Comparison of ENCODE assay signal across 8 mouse cellular contexts in the genomic region with DNA sequence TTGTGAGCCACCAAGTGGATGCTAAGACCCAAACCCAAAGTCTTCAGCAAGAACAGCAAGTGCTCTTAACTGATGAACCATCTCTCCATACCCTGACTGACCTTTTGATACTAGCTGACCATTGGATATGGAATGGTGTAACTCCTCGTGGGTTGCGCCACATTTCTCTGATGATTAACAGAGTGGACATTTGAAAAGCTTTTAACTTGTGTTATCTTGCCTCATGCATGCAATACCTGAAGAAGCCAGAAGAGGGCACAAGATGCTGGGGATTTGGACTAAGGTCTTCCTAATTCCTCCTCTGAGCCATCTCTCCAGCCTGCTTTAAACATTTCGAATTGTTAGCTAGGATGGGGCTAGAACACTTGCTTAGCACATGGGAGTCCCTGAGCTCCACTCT. TPM values are rescaled to one million over a fixed set of nuclear protein-coding genes. Genes with fewer than 3 reads are reported as not detected.
DNase-seq lines count a peak whose midpoint lies in the region; ATAC-seq and TF ChIP-seq lines count a peak whose summit lies in the region.

No protein-coding gene starts in this region.

- H3K9ac ChIP-seq in midbrain, embryonic 14.5 days (replicated peaks; ENCODE audit: low read length) = no peak overlapping the region
- no peak overlapping the region for H3K9ac ChIP-seq in midbrain, embryonic 13.5 days (replicated peaks)
- H3K9ac ChIP-seq in liver, embryonic 12.5 days = no peak overlapping the region

- intact Hi-C loops in heart, postnatal 10 days (cut with DNase I) = loop anchor here (2.0 kb wide), 1 partner anchor 126 kb away; no protein-coding TSS in a partner anchor

- H3K27ac ChIP-seq in midbrain, embryonic 14.5 days (replicated peaks; ENCODE audit: low read depth, low read length) = no peak overlapping the region
- no peak overlapping the region for H3K27ac ChIP-seq in midbrain, embryonic 13.5 days
- no peak overlapping the region for H3K27ac ChIP-seq in liver, embryonic 12.5 days

- CTCF ChIA-PET in Patski (lab: Charles Lee) = interaction anchor here (0.9 to 2.9 kb wide), 18 partner anchors 14 to 132 kb away, joined by 3 to 23 read pairs (median 4); partner anchors contain the start of genes Aaed1 and Habp4

- H3K9me3 ChIP-seq in midbrain, embryonic 14.5 days (ENCODE audit: control insufficient read depth, low read length) = no peaks in the 10 kb centered on the region
- H3K9me3 ChIP-seq in midbrain, embryonic 13.5 days = no peaks in the 10 kb centered on the region
- H3K9me3 ChIP-seq in liver, embryonic 12.5 days (replicated peaks) = no peaks in the 10 kb centered on the region

- no peak overlapping the region for H3K4me3 ChIP-seq in midbrain, embryonic 14.5 days (replicated peaks; ENCODE audit: low read depth, low read length)
- H3K4me3 ChIP-seq in midbrain, embryonic 13.5 days (replicated peaks) = no peak overlapping the region
- H3K4me3 ChIP-seq in liver, embryonic 12.5 days = no peak overlapping the region

- H3K27me3 ChIP-seq in midbrain, embryonic 14.5 days (ENCODE audit: control insufficient read depth, insufficient read depth, low read length) = no peaks in the 10 kb centered on the region
- no peaks in the 10 kb centered on the region for H3K27me3 ChIP-seq in midbrain, embryonic 13.5 days
- H3K27me3 ChIP-seq in Patski = no peaks in the 10 kb centered on the region
- no peaks in the 10 kb centered on the region for H3K27me3 ChIP-seq in liver, embryonic 12.5 days (replicated peaks)

- ATAC-seq in midbrain, embryonic 14.5 days (ENCODE audit: low FRiP score, low TSS enrichment) = no peak
- ATAC-seq in midbrain, embryonic 13.5 days = no peak
- peak; percentile 69 for ATAC-seq in Patski
- peak; percentile 30; the same call in 1 of the 2 replicates for ATAC-seq in liver, embryonic 12.5 days

- POLR2A ChIA-PET in Patski (lab: Charles Lee) = no interaction called here

- in situ Hi-C loops in Patski (cut with MboI; ENCODE audit: low pct_unique_long_range_greater_than_20kb) = loop anchor here (5.0 kb wide), 1 partner anchor 126 kb away; no protein-coding TSS in a partner anchor

- peak; percentile 54 for DNase-seq in midbrain, embryonic 14.5 days
- DNase-seq in Patski (ENCODE audit: low read depth, low spot score) = no peak
- peak; percentile 69 for DNase-seq in cerebellum, adult 9-10 months
- peak; percentile 56 to 76 for DNase-seq in heart, postnatal 10 days
- peak; percentile 44 to 66 for DNase-seq in right cerebral cortex, adult 2 months (ENCODE audit: low spot score in 2 of 2)
- no peak for DNase-seq in ovary, postnatal 10 days (ENCODE audit: low spot score)

- no peak overlapping the region for H3K4me2 ChIP-seq in midbrain, embryonic 14.5 days (ENCODE audit: low read length)
- no peak overlapping the region for H3K4me2 ChIP-seq in midbrain, embryonic 13.5 days (replicated peaks)
- H3K4me2 ChIP-seq in liver, embryonic 12.5 days = no peak overlapping the region

- peak; percentile 78 for TF ChIP-seq CTCF in Patski (IDR thresholded peaks at IDR 0.05)

- H3K4me1 ChIP-seq in midbrain, embryonic 14.5 days (ENCODE audit: control insufficient read depth, insufficient read depth, low read length) = no peaks in the 10 kb centered on the region
- peaks cover 6% of the 10 kb centered on the region; the same call in 1 of the 2 replicates for H3K4me1 ChIP-seq in midbrain, embryonic 13.5 days (replicated peaks)
- H3K4me1 ChIP-seq in liver, embryonic 12.5 days = no peaks in the 10 kb centered on the region

- peaks cover 15% of the 10 kb centered on the region; the same call in 1 of the 2 replicates for H3K36me3 ChIP-seq in midbrain, embryonic 14.5 days (ENCODE audit: control insufficient read depth, insufficient read depth, low read length)
- peaks cover 35% of the 10 kb centered on the region for H3K36me3 ChIP-seq in midbrain, embryonic 13.5 days
- no peaks in the 10 kb centered on the region for H3K36me3 ChIP-seq in liver, embryonic 12.5 days

- WGBS in midbrain, embryonic 14.5 days = 88% methylated on average over 3 of the region's 3 CpGs
- WGBS in midbrain, embryonic 13.5 days = 92% methylated on average over 3 of the region's 3 CpGs
- 71% methylated on average over 3 of the region's 3 CpGs for WGBS in liver, embryonic 12.5 days (ENCODE audit: insufficient replicate concordance)

RNA-seq across cellular contexts. Expression of gene Habp4, which starts 19.3 kb away (rescaled TPM):
- 34.7 and 36.5 TPM in 2 replicates for polyA plus RNA-seq in midbrain, embryonic 14.5 days (2014; fragmentation: Nextera tagmentation; extraction: Ambion mirVana)
- polyA plus RNA-seq in midbrain, embryonic 13.5 days (2015; fragmentation: Nextera tagmentation; extraction: Ambion mirVana) = 19.7 and 25.1 TPM in 2 replicates
- polyA plus RNA-seq in Patski (2021) = 65.7 TPM
- total RNA-seq in heart, postnatal 10 days (2021) = 10 to 100 TPM; 46.3 to 54.2 TPM
- 14.0 TPM in 2 replicates for polyA plus RNA-seq in liver, embryonic 12.5 days (2016; fragmentation: Nextera tagmentation; extraction: Ambion mirVana)

RNA-seq across cellular contexts. Expression of gene Zfp367, which starts 27.9 kb away (rescaled TPM):
- polyA plus RNA-seq in midbrain, embryonic 14.5 days (2014; fragmentation: Nextera tagmentation; extraction: Ambion mirVana) = 4.2 and 7.2 TPM in 2 replicates
- polyA plus RNA-seq in midbrain, embryonic 13.5 days (2015; fragmentation: Nextera tagmentation; extraction: Ambion mirVana) = 7.8 and 8.0 TPM in 2 replicates
- 23.3 TPM for polyA plus RNA-seq in Patski (2021)
- 10 to 100 TPM; 27.0 to 28.9 TPM for total RNA-seq in heart, postnatal 10 days (2021)
- polyA plus RNA-seq in liver, embryonic 12.5 days (2016; fragmentation: Nextera tagmentation; extraction: Ambion mirVana) = 26.1 and 27.2 TPM in 2 replicates

RNA-seq across cellular contexts. Expression of gene Slc35d2, which starts 51.7 kb away (rescaled TPM):
- 1.4 and 1.8 TPM in 2 replicates for polyA plus RNA-seq in midbrain, embryonic 14.5 days (2014; fragmentation: Nextera tagmentation; extraction: Ambion mirVana)
- 1.4 and 2.2 TPM in 2 replicates for polyA plus RNA-seq in midbrain, embryonic 13.5 days (2015; fragmentation: Nextera tagmentation; extraction: Ambion mirVana)
- polyA plus RNA-seq in Patski (2021) = 12.6 TPM
- total RNA-seq in heart, postnatal 10 days (2021) = 1 to 10 TPM; 3.0 to 6.0 TPM
- 3.0 and 3.6 TPM in 2 replicates for polyA plus RNA-seq in liver, embryonic 12.5 days (2016; fragmentation: Nextera tagmentation; extraction: Ambion mirVana)

Comparison
In these comparisons a context has a peak if more than half of its experiments do, and no peak if none do; other contexts are left out.
1. ATAC-seq: peak in Patski (single experiment) and liver, embryonic 12.5 days (single experiment); none in midbrain, embryonic 14.5 days (single experiment) and midbrain, embryonic 13.5 days (single experiment).
2. DNase-seq: peak in midbrain, embryonic 14.5 days (single experiment), cerebellum, adult 9-10 months (single experiment), heart, postnatal 10 days (2 of 2) and right cerebral cortex, adult 2 months (2 of 2); none in Patski (single experiment) and ovary, postnatal 10 days (single experiment).